Mouse (Mus musculus) thymus, adult 2 months (tissue): ENCODE data around the gene Znrd1as.

Experiments used
- CTCF ChIP-seq: fragments of 200-500 bp; IDR thresholded peaks from 2 replicates; pipeline ENCODE4 v1.5.1; 2012; ENCODE audit warnings: mild to moderate bottlenecking, control low read depth, low read length, moderate library complexity, borderline replicate concordance; ENCODE audit not compliant: control insufficient read depth, poor library complexity, insufficient read depth; ENCODE audit errors: extremely low read depth
- POLR2A ChIP-seq: fragments of 200-500 bp; IDR thresholded peaks from 2 replicates; pipeline ENCODE4 v1.6.1; 2012; ENCODE audit warnings: mild to moderate bottlenecking, low read length, control low read depth, moderate library complexity; ENCODE audit not compliant: control insufficient read depth, poor library complexity, insufficient read depth; ENCODE audit errors: extremely low read depth

DNA sequence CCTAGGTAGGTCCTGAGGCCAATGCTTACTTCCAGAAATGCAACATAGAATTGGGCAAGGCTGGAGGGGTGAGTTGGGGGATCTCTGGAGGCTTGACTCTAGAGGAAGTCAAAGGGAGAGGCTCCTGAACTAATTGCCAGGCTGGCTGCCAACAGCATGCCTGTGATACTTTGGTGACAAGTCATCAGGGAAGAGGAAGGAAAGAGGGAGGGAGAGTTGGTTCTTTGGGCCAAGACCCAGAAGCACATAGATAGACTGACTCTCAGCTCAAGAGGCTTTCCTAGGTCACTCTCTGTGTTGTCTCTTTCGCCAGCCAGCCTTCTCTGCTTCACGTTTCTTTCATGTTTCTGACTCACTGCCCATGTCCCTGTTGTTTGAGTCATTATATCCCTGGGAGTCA is 26.6 kb upstream of the Znrd1as start:
- TF ChIP-seq CTCF (no peak), POLR2A (no peak)
